Mouse (Mus musculus): ENCODE data around the gene Slc12a3.

GRCm38 (mm10) chr8:94375551-94375991, 46.6 kb downstream of the Slc12a3 start:
- no peak for TF ChIP-seq CTCF (IDR thresholded peaks at IDR 0.05; ENCODE audit: low read depth, low read length)
- TF ChIP-seq POLR2A (IDR thresholded peaks at IDR 0.05; ENCODE audit: extremely low read depth, insufficient read depth, low read length) = no peak

Measured in liver, adult 2 months (tissue).